Comparison of ENCODE assay signal across 8 mouse cellular contexts in genomic region chr13:63701199-63702175, GRCm38 (mm10).
DNase-seq lines count a peak whose midpoint lies in the region; ATAC-seq lines count a peak whose summit lies in the region.
"Had no signal": no experiment of that assay in that cellular context is flagged by ENCODE, and none has a peak within 500 bp of the region (broad histone marks: within the 10 kb centered on the region; RNA-seq: fewer than 3 reads in every experiment).

No protein-coding gene starts in this region.

- no peaks in the 10 kb centered on the region for H3K27me3 ChIP-seq in midbrain, embryonic 10.5 days (ENCODE audit: low read depth, poor library complexity, severe bottlenecking)
- H3K27me3 ChIP-seq in midbrain, embryonic 13.5 days: no peaks in the 10 kb centered on the region
- H3K27me3 ChIP-seq in embryonic facial prominence, embryonic 12.5 days: no peaks in the 10 kb centered on the region

- ATAC-seq in midbrain, embryonic 13.5 days: no peak
- ATAC-seq in embryonic facial prominence, embryonic 12.5 days (ENCODE audit: insufficient number of reproducible peaks, insufficient read depth, low FRiP score, low TSS enrichment): no peak

- H3K79me2 ChIP-seq in macrophage (ENCODE audit: inconsistent target): no peaks in the 10 kb centered on the region

- peak; percentile 31 for DNase-seq in midbrain, embryonic 10.5 days (ENCODE audit: low spot score)
- DNase-seq in thymus, postnatal 25 days: no peak
- no peak for DNase-seq in frontal cortex, postnatal 25 days (ENCODE audit: low spot score in 2 of 2)
- no peak for DNase-seq in thymus, postnatal 36 days

- no peaks in the 10 kb centered on the region for H3K36me3 ChIP-seq in midbrain, embryonic 10.5 days
- no peaks in the 10 kb centered on the region for H3K36me3 ChIP-seq in midbrain, embryonic 13.5 days
- H3K36me3 ChIP-seq in embryonic facial prominence, embryonic 12.5 days: no peaks in the 10 kb centered on the region
- no peaks in the 10 kb centered on the region for H3K36me3 ChIP-seq in macrophage (ENCODE audit: inconsistent target)

- peaks cover 14% of the 10 kb centered on the region for H3K4me1 ChIP-seq in midbrain, embryonic 10.5 days
- H3K4me1 ChIP-seq in midbrain, embryonic 13.5 days (replicated peaks): no peaks in the 10 kb centered on the region
- peaks cover 12% of the 10 kb centered on the region for H3K4me1 ChIP-seq in embryonic facial prominence, embryonic 12.5 days

- H3K9ac ChIP-seq in midbrain, embryonic 13.5 days (replicated peaks): no peak overlapping the region
- H3K9ac ChIP-seq in embryonic facial prominence, embryonic 12.5 days: no peak overlapping the region

- H3K9me3 ChIP-seq in midbrain, embryonic 10.5 days (replicated peaks): no peaks in the 10 kb centered on the region
- no peaks in the 10 kb centered on the region for H3K9me3 ChIP-seq in midbrain, embryonic 13.5 days
- no peaks in the 10 kb centered on the region for H3K9me3 ChIP-seq in embryonic facial prominence, embryonic 12.5 days

- H3K27ac ChIP-seq in midbrain, embryonic 10.5 days (replicated peaks): peak overlapping the region; percentile 2; the same call in 1 of the 2 replicates
- H3K27ac ChIP-seq in midbrain, embryonic 13.5 days: no peak overlapping the region
- H3K27ac ChIP-seq in embryonic facial prominence, embryonic 12.5 days: peak overlapping the region; percentile 72
- H3K27ac ChIP-seq in macrophage: peak overlapping the region; percentile 55

- no peak overlapping the region for H3K4me3 ChIP-seq in midbrain, embryonic 10.5 days
- H3K4me3 ChIP-seq in midbrain, embryonic 13.5 days (replicated peaks): no peak overlapping the region
- no peak overlapping the region for H3K4me3 ChIP-seq in embryonic facial prominence, embryonic 12.5 days
- no peak overlapping the region for H3K4me3 ChIP-seq in macrophage (ENCODE audit: inconsistent target)

- whole genome bisulfite sequencing in midbrain, embryonic 10.5 days: 43% methylated on average over 9 of the region's 9 CpGs
- 37% methylated on average over 9 of the region's 9 CpGs for WGBS in midbrain, embryonic 13.5 days
- 22% methylated on average over 9 of the region's 9 CpGs for WGBS in embryonic facial prominence, embryonic 12.5 days
- 33% methylated on average over 9 of the region's 9 CpGs for WGBS in macrophage (ENCODE audit: missing documents)

- no peak overlapping the region for H3K4me2 ChIP-seq in midbrain, embryonic 13.5 days (replicated peaks)
- H3K4me2 ChIP-seq in embryonic facial prominence, embryonic 12.5 days (replicated peaks): no peak overlapping the region
- H3K4me2 ChIP-seq: heart, embryonic 11.5 days had no signal
